Mouse (Mus musculus) layer of hippocampus, adult 2 months (tissue): ENCODE measurements around the gene Elmo3. TPM values are rescaled to one million over a fixed set of nuclear protein-coding genes. Genes with fewer than 3 reads are reported as not detected.
"Not testable (repeated sequence)": the region's sequence is repeated elsewhere in the genome, so short reads cannot be mapped to it uniquely, and the experiment has no call there.

Experiments
- DNase-seq, 2 experiments: peaks; one replicate each; pipeline ENCODE4 v3.0.0; 2022; ENCODE audit warnings: low spot score in 2 of 2
- H3K27ac ChIP-seq: fragments of 200-600 bp; 2 replicates; pipeline ENCODE4 v1.8.1; 2022
- H3K4me3 ChIP-seq: fragments of 200-600 bp; 2 replicates; pipeline ENCODE4 v1.8.1; 2022; ENCODE audit warnings: mild to moderate bottlenecking
- CTCF ChIP-seq: fragments of 200-600 bp; conservative IDR thresholded peaks from 2 replicates; pipeline ENCODE4 v1.8.1; 2022; ENCODE audit warnings: antibody characterized with exemption, mild to moderate bottlenecking, moderate library complexity
- total RNA-seq, 2 experiments: library from RNA; stranded (reverse); gene quantifications; 2 replicates each; pipeline ENCODE4 v1.2.3; 2021

The Elmo3 gene
- total RNA-seq, 2 experiments from 2014 or later, result 0.84 to 1.2 TPM

DNA sequence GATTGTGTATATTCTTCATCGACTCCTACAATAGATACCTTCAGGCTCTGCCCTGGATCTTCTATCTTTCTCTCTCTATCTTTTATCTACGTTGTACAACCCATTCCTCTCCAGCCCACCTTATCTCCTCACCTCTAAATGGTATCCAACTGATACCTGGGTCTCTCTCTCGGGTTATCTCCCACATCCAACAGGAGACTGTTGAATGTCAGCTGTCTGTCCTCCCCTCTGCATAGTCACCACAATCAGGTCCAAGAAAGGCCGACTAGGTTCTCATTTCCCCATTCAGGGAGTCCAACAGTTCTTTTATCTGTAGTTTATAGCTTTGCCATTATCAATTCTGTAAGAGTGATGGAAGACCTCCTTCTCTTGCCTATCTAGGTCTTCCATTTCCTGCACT lies 23.2 kb upstream of the Elmo3 start:
- no peak for DNase-seq
- TF ChIP-seq CTCF, result no peak
- H3K4me3 ChIP-seq, result no peak overlapping the region
- no peak overlapping the region for H3K27ac ChIP-seq

- peak; percentile 81 for TF ChIP-seq CTCF
- H3K27ac ChIP-seq, result 0 out of 2 replicates have a peak overlapping the region, but pooled peaks have one; percentile 39
- DNase-seq, result no peak
- H3K4me3 ChIP-seq, result peak overlapping the region; percentile 18; the same call in 1 of the 2 replicates
Observed at GRCm38 (mm10) chr8:105283074-105283473, 22.3 kb upstream of the Elmo3 start.

DNA sequence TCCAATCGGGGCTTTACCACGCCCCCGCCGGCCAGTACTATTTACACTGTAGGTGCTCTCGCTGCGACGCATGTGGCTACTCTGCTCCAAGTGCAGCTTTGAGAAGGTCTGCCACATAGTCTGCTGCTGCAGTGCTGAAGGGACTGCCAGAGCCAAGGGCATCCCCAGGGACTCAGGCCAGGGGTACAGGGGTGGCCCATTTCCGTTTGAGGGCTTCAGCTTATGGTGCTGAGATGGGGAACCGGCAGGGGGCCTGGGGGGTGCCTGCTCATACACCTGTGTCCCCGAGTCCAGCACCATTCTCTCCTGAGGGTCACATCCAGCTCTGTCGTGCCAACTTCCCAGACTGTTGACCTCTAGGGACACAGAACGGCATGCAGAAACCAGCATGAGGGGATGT lies 19.9 kb upstream of the Elmo3 start:
- Histone ChIP-seq H3K4me3 (no peak overlapping the region), H3K27ac (no peak overlapping the region)
- no peak for DNase-seq
- no peak for TF ChIP-seq CTCF

DNA sequence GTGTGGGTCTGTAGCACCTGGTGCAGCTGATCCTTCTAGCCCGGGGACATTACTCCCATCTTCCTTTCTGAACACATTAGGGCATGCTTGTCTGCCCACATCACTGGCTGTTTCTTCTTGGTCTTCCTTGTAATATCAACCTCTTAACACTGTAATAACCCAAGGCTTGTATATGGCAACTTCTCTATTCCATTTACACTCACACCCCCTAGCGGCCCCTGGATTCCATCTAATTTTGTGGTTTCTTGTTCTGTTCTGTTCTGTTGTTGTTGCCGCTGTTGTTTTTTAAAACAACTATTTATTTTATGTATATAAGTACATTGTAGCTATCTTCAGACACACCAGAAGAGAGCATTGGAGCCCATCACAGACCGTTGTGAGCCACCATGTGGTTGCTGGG lies 18.5 kb upstream of the Elmo3 start:
- DNase-seq, result no peak
- Histone ChIP-seq H3K27ac (no peak overlapping the region), H3K4me3 (no peak overlapping the region)
- peak; percentile 30 for TF ChIP-seq CTCF

DNA sequence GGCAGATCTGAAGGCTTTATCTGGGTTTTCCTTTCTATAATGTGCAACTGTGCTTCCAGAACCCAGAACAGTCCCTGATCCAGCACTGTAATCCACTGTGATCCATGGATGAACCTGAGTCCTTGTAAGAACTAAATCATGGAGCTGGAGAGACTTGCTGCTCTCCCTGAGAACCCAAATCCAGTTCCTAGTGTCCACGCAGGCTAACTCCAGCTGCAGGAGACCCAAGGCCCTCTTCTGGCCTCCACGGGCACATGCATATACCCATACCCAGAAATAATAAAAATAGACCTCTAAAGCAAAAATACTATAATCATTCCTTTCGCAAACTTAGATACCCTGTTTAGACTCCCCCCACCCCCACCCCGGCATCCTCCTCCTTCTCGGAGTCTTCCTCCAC lies 17.2 kb upstream of the Elmo3 start:
- TF ChIP-seq CTCF, result no peak
- Histone ChIP-seq H3K4me3 (peak overlapping the region; percentile 78; the same call in 1 of the 2 replicates), H3K27ac (no peak overlapping the region)
- DNase-seq, result no peak

GRCm38 (mm10) chr8:105288958-105289732 lies 16.3 kb upstream of the Elmo3 start:
- peak; percentile 40 for TF ChIP-seq CTCF
- peak overlapping the region; percentile 78 for H3K4me3 ChIP-seq
- peak; percentile 94 to 96 for DNase-seq
- H3K27ac ChIP-seq, result peak overlapping the region; percentile 89

DNA sequence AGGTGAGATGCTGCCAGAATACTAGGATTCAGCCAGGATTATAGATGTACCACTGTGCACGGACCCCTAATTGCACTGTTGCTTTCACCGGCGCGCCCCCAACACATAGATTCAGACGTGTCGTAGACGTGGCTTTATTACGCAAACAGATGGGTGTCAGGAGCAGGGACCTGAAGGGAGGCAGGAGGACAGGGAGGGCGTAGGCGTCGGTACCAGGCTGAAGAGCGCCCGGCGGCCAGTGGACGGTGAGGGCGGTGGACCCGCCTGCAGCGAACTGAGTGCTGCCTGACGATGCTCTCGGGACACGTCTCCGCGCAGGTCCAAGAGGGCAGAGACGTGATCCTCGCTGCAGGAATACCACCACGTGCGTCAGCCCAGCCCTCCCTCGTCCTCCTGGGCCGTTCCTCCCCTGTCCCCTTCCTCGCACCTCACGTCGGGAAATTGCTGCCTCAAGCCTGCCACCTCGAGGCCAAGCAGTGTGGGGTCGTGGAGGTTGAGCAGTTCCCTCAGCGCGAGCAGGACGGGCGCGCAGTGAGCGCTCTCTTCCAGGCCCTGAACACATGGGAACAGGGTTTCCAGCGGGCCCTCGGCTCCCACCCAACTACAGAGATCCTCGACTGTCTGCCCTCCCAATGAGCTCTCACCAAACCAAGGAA lies 15.5 kb upstream of the Elmo3 start, which contains the start of gene 4931428F04Rik:
TSS of gene 4931428F04Rik (minus strand) at position 60 of the 656 bp plus-strand sequence.
- H3K27ac ChIP-seq, result peak within 1 kb of the TSS; percentile 89
- H3K4me3 ChIP-seq, result peak within 1 kb of the TSS; percentile 78
- peak in 1 of 2 experiments; percentile 53 for DNase-seq
- peak; percentile 67 for TF ChIP-seq CTCF

DNA sequence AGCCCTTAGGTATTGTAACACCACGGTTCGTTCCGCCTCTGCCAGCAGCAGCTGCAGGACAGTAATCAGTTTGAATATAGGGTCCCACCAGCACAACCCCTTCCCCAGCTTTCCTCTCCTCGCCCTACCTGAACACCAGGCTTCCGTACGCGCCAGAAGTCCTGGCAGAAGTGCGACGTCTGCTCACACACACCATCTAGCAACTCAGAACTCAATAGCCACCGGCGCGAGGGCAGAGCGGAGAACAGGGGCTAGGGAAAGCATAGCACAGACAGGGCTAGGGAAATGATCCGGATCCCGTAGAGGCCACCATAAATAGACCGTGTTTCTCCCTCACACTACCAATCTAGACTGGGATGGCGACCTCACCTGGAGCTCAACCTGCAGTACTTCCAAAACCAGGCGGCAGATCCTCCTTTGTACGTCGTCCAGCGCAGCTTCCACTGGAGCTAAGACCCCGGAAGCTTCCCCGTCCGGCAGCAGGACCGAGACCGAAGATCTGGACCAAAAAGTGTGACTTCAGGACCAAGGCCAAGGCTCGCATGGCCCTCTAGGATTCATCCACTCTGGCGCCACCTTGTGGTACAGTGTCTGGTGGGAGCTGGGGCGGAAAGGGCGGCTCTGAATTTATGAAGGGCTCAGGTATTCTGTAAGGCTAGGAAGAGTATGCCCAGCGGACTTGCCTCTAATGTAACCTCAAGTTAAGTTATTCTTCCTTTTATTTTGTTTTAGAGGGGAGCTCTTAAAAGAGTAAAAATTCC lies 14.7 kb upstream of the Elmo3 start:
- Histone ChIP-seq H3K27ac (no peak overlapping the region), H3K4me3 (peak overlapping the region; percentile 78)
- TF ChIP-seq CTCF, result peak; percentile 94
- DNase-seq, result peak; percentile 61 to 80

- not testable (repeated sequence) for H3K27ac ChIP-seq, DNase-seq, H3K4me3 ChIP-seq
Observed at GRCm38 (mm10) chr8:105291364-105291763, 14.0 kb upstream of the Elmo3 start.

DNA sequence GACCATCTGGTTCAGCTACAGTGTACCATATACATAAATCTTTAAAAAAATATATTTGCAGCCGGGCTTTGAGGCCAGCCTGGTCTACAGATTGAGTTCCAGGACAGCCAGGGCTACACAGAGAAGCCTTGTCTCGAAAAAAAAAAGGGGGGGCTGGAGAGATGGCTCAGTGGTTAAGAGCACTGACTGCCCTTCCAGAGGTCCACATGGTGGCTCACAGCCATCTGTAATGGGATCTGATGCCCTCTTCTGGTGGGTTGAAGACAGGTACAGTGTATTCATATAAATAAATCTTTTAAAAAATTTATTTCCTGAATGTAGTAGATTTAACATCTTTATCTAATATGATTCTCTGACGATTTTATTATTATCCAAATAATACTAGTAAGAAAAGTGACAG lies 13.6 kb upstream of the Elmo3 start:
- H3K4me3 ChIP-seq, H3K27ac ChIP-seq, DNase-seq: not testable (repeated sequence)
- peak; percentile 65 for TF ChIP-seq CTCF

DNA sequence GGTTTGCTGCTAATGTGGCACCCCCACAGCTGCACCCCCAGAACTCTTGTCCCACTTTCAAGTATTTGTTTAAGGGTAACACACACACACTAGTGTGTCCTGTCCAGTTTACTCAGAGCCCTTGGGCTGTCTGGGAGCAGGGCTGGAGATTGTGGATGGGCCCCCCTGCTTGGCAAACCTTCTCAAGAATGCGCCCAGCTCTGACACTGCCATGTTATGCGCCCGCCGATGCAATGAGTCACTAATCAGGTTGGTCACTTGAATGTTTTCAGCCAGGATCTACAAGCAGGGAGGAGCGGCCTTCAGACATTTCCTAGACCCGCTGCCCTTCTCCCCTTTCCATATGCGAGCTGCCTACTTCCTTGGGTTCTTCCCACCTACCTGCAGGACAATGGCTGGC lies 12.9 kb upstream of the Elmo3 start:
- no peak for DNase-seq
- TF ChIP-seq CTCF, result no peak
- no peak overlapping the region for H3K27ac ChIP-seq
- H3K4me3 ChIP-seq, result no peak overlapping the region

DNA sequence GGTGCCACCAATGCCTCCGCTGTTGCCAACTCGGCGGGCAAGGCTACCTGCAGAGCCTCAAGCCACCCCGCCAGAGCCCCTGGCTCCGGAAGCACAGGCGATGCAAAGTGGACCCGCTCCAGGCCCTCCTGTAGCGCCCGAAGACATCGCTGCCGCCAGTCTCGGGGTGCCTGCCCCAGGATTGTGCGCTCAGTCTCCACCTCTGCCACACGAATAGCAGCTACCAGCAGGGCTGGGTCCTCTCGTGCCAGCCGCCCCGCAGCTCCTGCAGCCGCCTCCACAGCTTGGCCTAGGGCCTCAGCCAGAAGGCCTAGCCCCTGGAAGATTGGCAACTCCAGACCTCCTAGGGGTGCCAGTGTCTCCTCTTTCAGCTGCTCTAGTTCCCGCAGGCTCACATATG lies 12.0 kb upstream of the Elmo3 start:
- DNase-seq, result no peak
- H3K4me3 ChIP-seq, result no peak overlapping the region
- no peak overlapping the region for H3K27ac ChIP-seq
- no peak for TF ChIP-seq CTCF

GRCm38 (mm10) chr8:105294776-105295175 lies 10.6 kb upstream of the Elmo3 start:
- DNase-seq, result no peak
- TF ChIP-seq CTCF, result no peak
- Histone ChIP-seq H3K4me3 (no peak overlapping the region), H3K27ac (no peak overlapping the region)
